Mouse (Mus musculus): ENCODE measurements around the gene Hdac7. TPM values are rescaled to one million over a fixed set of nuclear protein-coding genes. Genes with fewer than 3 reads are reported as not detected.

Gene Hdac7
- polyA plus RNA-seq, 1 experiment: 37.8 TPM

DNA sequence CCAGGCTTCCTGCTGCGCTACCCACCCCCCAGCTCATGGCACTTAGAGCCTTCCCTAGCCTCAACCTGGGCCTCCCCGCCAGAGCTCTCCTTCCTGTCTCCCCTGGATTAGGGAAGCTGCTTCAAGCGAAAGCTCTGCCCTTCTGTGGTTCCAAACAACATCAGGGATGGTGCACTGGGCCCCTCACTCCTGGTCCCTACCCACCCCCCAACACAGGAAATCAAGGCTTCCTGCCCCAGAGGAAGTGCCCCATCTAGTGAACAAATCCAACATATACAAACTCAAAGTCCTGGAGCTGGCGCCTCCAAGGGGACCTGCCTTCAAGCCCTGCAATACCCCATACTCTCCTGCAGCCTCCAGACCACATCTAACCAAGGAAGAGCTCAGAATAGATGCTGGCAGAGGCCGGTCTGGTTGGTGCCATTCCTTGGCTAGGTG lies 15.4 kb downstream of the Hdac7 start:
- Histone ChIP-seq H3K27ac (ENCODE audit: control insufficient read depth, insufficient read depth, low read depth, low read length, poor library complexity) (no peak overlapping the region), H3K4me1 (ENCODE audit: control insufficient read depth, insufficient read depth, low read length) (peaks cover 14% of the 10 kb centered on the region), H3K4me3 (replicated peaks; ENCODE audit: control insufficient read depth, low read depth, low read length) (no peak overlapping the region)
- TF ChIP-seq CTCF (IDR thresholded peaks at IDR 0.05; ENCODE audit: control insufficient read depth, insufficient read depth, low read length): no peak; the same call in 1 of the 2 replicates
- no peak for TF ChIP-seq POLR2A (IDR thresholded peaks at IDR 0.05; ENCODE audit: borderline replicate concordance, control insufficient read depth, low read depth, low read length)
- 13% methylated on average over 5 of the region's 5 CpGs for whole genome bisulfite sequencing

- H3K27ac ChIP-seq (ENCODE audit: control insufficient read depth, insufficient read depth, low read depth, low read length, poor library complexity): no peak overlapping the region
- no peak overlapping the region for H3K4me3 ChIP-seq (replicated peaks; ENCODE audit: control insufficient read depth, low read depth, low read length)
- TF ChIP-seq CTCF (IDR thresholded peaks at IDR 0.05; ENCODE audit: control insufficient read depth, insufficient read depth, low read length) (no peak), POLR2A (IDR thresholded peaks at IDR 0.05; ENCODE audit: borderline replicate concordance, control insufficient read depth, low read depth, low read length) (no peak)
- peaks cover 17% of the 10 kb centered on the region for H3K4me1 ChIP-seq (ENCODE audit: control insufficient read depth, insufficient read depth, low read length)
- WGBS: 35% methylated on average over 6 of the region's 6 CpGs
Measured at GRCm38 (mm10) chr15:97828221-97828842, 16.0 kb downstream of the Hdac7 start.

- WGBS: 66% methylated on average over 8 of the region's 8 CpGs
- no peak for TF ChIP-seq POLR2A (IDR thresholded peaks at IDR 0.05; ENCODE audit: borderline replicate concordance, control insufficient read depth, low read depth, low read length)
- no peak for TF ChIP-seq CTCF (IDR thresholded peaks at IDR 0.05; ENCODE audit: control insufficient read depth, insufficient read depth, low read length)
Measured at GRCm38 (mm10) chr15:97827401-97827800, 16.9 kb downstream of the Hdac7 start.

DNA sequence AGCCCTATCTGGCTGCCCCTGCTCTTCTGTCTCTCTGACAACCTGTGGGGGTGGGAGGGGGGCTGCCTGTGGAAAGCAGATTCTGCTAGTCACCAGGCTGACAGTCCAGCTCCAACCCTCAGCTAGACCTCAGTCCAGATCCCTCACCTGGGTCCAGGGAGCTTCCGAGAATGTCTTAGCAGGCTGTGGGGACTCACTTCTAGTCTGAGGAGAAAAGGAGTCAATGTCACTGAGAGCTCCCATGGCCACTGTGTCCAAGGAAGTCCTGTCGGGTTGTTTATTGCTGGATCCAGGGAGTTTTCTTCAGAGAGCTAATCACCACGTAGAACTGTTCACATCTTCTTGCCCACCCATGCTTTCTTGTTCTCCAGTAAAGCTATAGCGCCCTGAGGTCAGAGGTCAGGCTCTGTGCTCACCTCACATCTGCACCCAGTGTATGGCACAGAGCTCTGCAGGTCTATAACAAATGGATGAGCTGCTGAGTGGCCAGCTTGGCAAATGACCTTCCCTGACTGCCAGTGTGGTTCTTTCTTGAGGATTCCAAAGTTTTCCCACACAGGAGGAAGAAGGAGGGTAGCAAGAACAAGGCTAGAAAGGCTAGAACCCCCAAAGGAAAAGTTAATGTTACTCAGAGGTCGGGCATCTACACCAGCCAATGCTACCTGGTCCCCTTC lies 17.6 kb downstream of the Hdac7 start:
- Histone ChIP-seq H3K4me1 (ENCODE audit: control insufficient read depth, insufficient read depth, low read length) (peaks cover 19% of the 10 kb centered on the region), H3K4me3 (replicated peaks; ENCODE audit: control insufficient read depth, low read depth, low read length) (no peak overlapping the region), H3K27ac (ENCODE audit: control insufficient read depth, insufficient read depth, low read depth, low read length, poor library complexity) (peak overlapping the region; percentile 78)
- TF ChIP-seq POLR2A (IDR thresholded peaks at IDR 0.05; ENCODE audit: borderline replicate concordance, control insufficient read depth, low read depth, low read length) (no peak), CTCF (IDR thresholded peaks at IDR 0.05; ENCODE audit: control insufficient read depth, insufficient read depth, low read length) (no peak)
- 69% methylated on average over 5 of the region's 5 CpGs for WGBS

More at GRCm38 (mm10) chr15:97827401-97827800, 16.9 kb downstream of the Hdac7 start:
- Histone ChIP-seq H3K27ac (ENCODE audit: control insufficient read depth, insufficient read depth, low read depth, low read length, poor library complexity) (no peak overlapping the region), H3K4me3 (replicated peaks; ENCODE audit: control insufficient read depth, low read depth, low read length) (no peak overlapping the region), H3K4me1 (ENCODE audit: control insufficient read depth, insufficient read depth, low read length) (peaks cover 19% of the 10 kb centered on the region)

- peaks cover 20% of the 10 kb centered on the region for H3K4me1 ChIP-seq (ENCODE audit: control insufficient read depth, insufficient read depth, low read length)
Measured at GRCm38 (mm10) chr15:97825941-97826587, 18.2 kb downstream of the Hdac7 start.

DNA sequence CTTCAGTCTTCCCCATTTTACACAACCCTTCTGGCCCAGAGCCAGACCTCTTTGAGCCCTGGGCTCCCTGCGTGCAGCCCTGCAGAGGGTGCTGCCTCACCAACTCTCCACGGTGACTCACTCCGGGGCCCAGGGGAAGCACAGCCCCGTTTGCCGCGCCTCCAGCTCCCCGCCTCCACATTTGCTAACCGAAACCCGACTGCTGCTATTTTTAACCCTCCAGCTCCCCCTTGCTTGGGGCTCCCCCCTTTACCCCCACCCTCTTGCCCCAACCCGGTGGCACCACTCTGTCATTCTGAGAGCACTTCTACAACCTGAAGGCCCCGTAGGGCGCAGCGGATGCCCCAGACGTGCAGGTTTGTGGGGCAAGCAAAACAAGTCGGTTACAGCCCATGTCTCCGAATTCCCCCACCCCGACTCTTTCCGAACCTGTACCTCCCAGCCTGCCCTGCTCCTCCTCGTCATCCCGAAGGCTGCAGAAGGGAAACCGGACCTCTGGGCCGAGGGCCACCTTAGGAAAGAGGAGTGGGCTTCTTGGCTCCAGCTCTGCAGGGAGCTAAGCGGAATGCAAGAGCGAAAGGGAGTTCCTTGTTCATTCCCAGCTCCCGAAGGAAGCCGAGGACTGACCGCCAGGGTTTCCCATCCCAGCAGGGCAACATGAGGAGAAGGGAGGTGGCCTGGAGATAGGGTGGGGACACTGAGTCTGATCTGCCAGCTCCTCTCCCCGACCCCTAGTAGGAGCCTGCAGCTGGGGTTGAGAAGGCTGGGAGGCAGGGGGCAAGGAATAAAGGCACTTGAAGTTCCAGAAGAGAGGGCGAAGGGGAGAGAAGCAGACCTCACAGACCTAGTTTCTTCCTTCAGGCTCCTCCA lies 19.0 kb downstream of the Hdac7 start:
- peak overlapping the region; percentile 43 for H3K4me3 ChIP-seq (replicated peaks; ENCODE audit: control insufficient read depth, low read depth, low read length)
- peaks cover 25% of the 10 kb centered on the region for H3K4me1 ChIP-seq (ENCODE audit: control insufficient read depth, insufficient read depth, low read length)
- TF ChIP-seq POLR2A (IDR thresholded peaks at IDR 0.05; ENCODE audit: borderline replicate concordance, control insufficient read depth, low read depth, low read length) (peak; percentile 51; the same call in 1 of the 2 replicates), CTCF (IDR thresholded peaks at IDR 0.05; ENCODE audit: control insufficient read depth, insufficient read depth, low read length) (peak; percentile 67)
- WGBS: 6% methylated on average over 29 of the region's 29 CpGs
- H3K27ac ChIP-seq (ENCODE audit: control insufficient read depth, insufficient read depth, low read depth, low read length, poor library complexity): peak overlapping the region; percentile 78

More at GRCm38 (mm10) chr15:97825941-97826587, 18.2 kb downstream of the Hdac7 start:
- no peak for TF ChIP-seq CTCF (IDR thresholded peaks at IDR 0.05; ENCODE audit: control insufficient read depth, insufficient read depth, low read length)
- TF ChIP-seq POLR2A (IDR thresholded peaks at IDR 0.05; ENCODE audit: borderline replicate concordance, control insufficient read depth, low read depth, low read length): no peak
- H3K4me3 ChIP-seq (replicated peaks; ENCODE audit: control insufficient read depth, low read depth, low read length): no peak overlapping the region
- peak overlapping the region; percentile 78 for H3K27ac ChIP-seq (ENCODE audit: control insufficient read depth, insufficient read depth, low read depth, low read length, poor library complexity)
- 28% methylated on average over 12 of the region's 12 CpGs for WGBS

DNA sequence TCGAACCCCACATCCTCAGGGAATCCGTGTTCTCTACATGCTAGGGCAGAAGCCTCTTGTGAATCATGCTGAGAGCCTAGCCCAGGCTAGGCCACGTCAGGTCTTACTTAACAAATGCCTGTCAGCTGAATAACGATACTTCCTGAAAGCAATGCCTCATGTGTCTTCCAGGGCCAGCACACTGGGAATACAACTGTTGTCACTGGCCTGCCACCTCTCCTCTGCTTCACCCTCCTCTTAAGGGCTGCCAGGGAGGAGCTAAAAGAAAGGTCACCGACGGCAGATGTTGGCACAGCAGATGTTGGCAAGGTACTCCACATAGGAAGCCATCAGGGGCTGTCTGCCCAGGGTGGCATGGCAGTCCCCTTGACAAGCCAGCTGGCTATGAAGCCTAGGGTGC lies 20.3 kb downstream of the Hdac7 start:
- no peak for TF ChIP-seq CTCF (IDR thresholded peaks at IDR 0.05; ENCODE audit: control insufficient read depth, insufficient read depth, low read length)
- TF ChIP-seq POLR2A (IDR thresholded peaks at IDR 0.05; ENCODE audit: borderline replicate concordance, control insufficient read depth, low read depth, low read length): no peak
- H3K4me1 ChIP-seq (ENCODE audit: control insufficient read depth, insufficient read depth, low read length): peaks cover 23% of the 10 kb centered on the region

More for the DNA sequence above, 20.3 kb downstream of the Hdac7 start:
- no peak overlapping the region for H3K4me3 ChIP-seq (replicated peaks; ENCODE audit: control insufficient read depth, low read depth, low read length)
- 35% methylated on average over 6 of the region's 6 CpGs for WGBS
- H3K27ac ChIP-seq (ENCODE audit: control insufficient read depth, insufficient read depth, low read depth, low read length, poor library complexity): no peak overlapping the region
